Mouse (Mus musculus): Measurements from ENCODE around the gene Ciart.
A peak's percentile ranks its signal among the peaks of the same experiment; 100 is the strongest.
"Not testable (repeated sequence)": the region's sequence is repeated elsewhere in the genome, so short reads cannot be mapped to it uniquely, and the experiment has no call there.

The Ciart gene

GRCm38 (mm10) chr3:95881979-95882815 is at the start of gene Ciart:
Gene Ciart, minus strand, starts transcription at chr3:95882251.
- DNase-seq (ENCODE audit: low spot score): peak; percentile 86

GRCm38 (mm10) chr3:95931471-95931870 is 49.4 kb upstream of the Ciart start:
- DNase-seq (ENCODE audit: low spot score): no peak

- DNase-seq (ENCODE audit: low spot score): no peak
Observed at GRCm38 (mm10) chr3:95930471-95930789, 48.4 kb upstream of the Ciart start.

GRCm38 (mm10) chr3:95929581-95930470 is 47.8 kb upstream of the Ciart start:
- DNase-seq (ENCODE audit: low spot score): peak; percentile 43

GRCm38 (mm10) chr3:95928658-95929503 is 46.8 kb upstream of the Ciart start, which contains the start of gene Anp32e:
Gene Anp32e, plus strand, starts transcription at chr3:95929246.
- peak; percentile 91 for DNase-seq (ENCODE audit: low spot score)

- DNase-seq (ENCODE audit: low spot score): no peak
Observed at GRCm38 (mm10) chr3:95928261-95928657, 46.2 kb upstream of the Ciart start.

GRCm38 (mm10) chr3:95925087-95925486 is 43.0 kb upstream of the Ciart start:
- no peak for DNase-seq (ENCODE audit: low spot score)

GRCm38 (mm10) chr3:95924185-95924584 is 42.1 kb upstream of the Ciart start:
- no peak for DNase-seq (ENCODE audit: low spot score)

- not testable (repeated sequence) for DNase-seq (ENCODE audit: low spot score)
Observed at GRCm38 (mm10) chr3:95923429-95923828, 41.4 kb upstream of the Ciart start.

- DNase-seq (ENCODE audit: low spot score): not testable (repeated sequence)
Observed at GRCm38 (mm10) chr3:95920532-95920931, 38.5 kb upstream of the Ciart start.

GRCm38 (mm10) chr3:95916760-95917159 is 34.7 kb upstream of the Ciart start:
- no peak for DNase-seq (ENCODE audit: low spot score)

- no peak for DNase-seq (ENCODE audit: low spot score)
Observed at GRCm38 (mm10) chr3:95914706-95915105, 32.7 kb upstream of the Ciart start.

- no peak for DNase-seq (ENCODE audit: low spot score)
Observed at GRCm38 (mm10) chr3:95907613-95908012, 25.6 kb upstream of the Ciart start.

GRCm38 (mm10) chr3:95906860-95907259 is 24.8 kb upstream of the Ciart start:
- DNase-seq (ENCODE audit: low spot score): no peak

- no peak for DNase-seq (ENCODE audit: low spot score)
Observed at GRCm38 (mm10) chr3:95905940-95906492, 24.0 kb upstream of the Ciart start.

GRCm38 (mm10) chr3:95905146-95905939 is 23.3 kb upstream of the Ciart start:
- DNase-seq (ENCODE audit: low spot score): no peak

- DNase-seq (ENCODE audit: low spot score): no peak
Observed at GRCm38 (mm10) chr3:95904568-95904967, 22.5 kb upstream of the Ciart start, which contains the start of gene Car14. Gene Car14, minus strand, starts transcription at chr3:95904691.

- DNase-seq (ENCODE audit: low spot score): no peak
Observed at GRCm38 (mm10) chr3:95903753-95904502, 21.9 kb upstream of the Ciart start.

GRCm38 (mm10) chr3:95902643-95903042 is 20.6 kb upstream of the Ciart start:
- DNase-seq (ENCODE audit: low spot score): no peak

- DNase-seq (ENCODE audit: low spot score): no peak
Observed at GRCm38 (mm10) chr3:95902373-95902625, 20.2 kb upstream of the Ciart start.
